Mouse (Mus musculus) forebrain, embryonic 13.5 days (tissue): ENCODE results near the gene Abhd12b. TPM values are rescaled to one million over a fixed set of nuclear protein-coding genes. Genes with fewer than 3 reads are reported as not detected.

Experiments used
- ATAC-seq: fragments of 200-750 bp; cut with Nextera tagmentation; 2 replicates; pipeline ENCODE4 v1.8.0; 2017
- H3K27ac ChIP-seq: fragments of 300-500 bp; sonication (generic); 2 replicates; pipeline ENCODE4 v1.5.1; 2015; ENCODE audit warnings: inconsistent platforms, mild to moderate bottlenecking, moderate library complexity
- H3K27me3 ChIP-seq: fragments of 300-500 bp; sonication (generic); 2 replicates; pipeline ENCODE4 v1.6.1; 2015; ENCODE audit warnings: mild to moderate bottlenecking, inconsistent platforms
- H3K36me3 ChIP-seq: fragments of 300-500 bp; sonication (generic); 2 replicates; pipeline ENCODE4 v1.6.1; 2015; ENCODE audit warnings: mild to moderate bottlenecking, inconsistent platforms; ENCODE audit not compliant: poor library complexity, severe bottlenecking
- H3K4me1 ChIP-seq: fragments of 300-500 bp; sonication (generic); 2 replicates; pipeline ENCODE4 v1.6.1; 2015; ENCODE audit warnings: inconsistent platforms
- H3K4me2 ChIP-seq: fragments of 300-500 bp; sonication (generic); 2 replicates; pipeline ENCODE4 v1.6.1; 2015; ENCODE audit warnings: inconsistent platforms, mild to moderate bottlenecking, moderate library complexity
- H3K4me3 ChIP-seq: fragments of 300-500 bp; sonication (generic); 2 replicates; pipeline ENCODE4 v1.5.1; 2015; ENCODE audit warnings: mild to moderate bottlenecking, inconsistent platforms
- H3K9ac ChIP-seq: fragments of 300-500 bp; sonication (generic); 2 replicates; pipeline ENCODE4 v1.6.1; 2015; ENCODE audit warnings: mild to moderate bottlenecking, inconsistent platforms
- H3K9me3 ChIP-seq: fragments of 300-500 bp; sonication (generic); replicated peaks from 2 replicates; pipeline ENCODE4 v1.6.1; 2016; ENCODE audit warnings: inconsistent platforms
- WGBS: fragments of 180-500 bp; shearing (Covaris S2); methylation state at CpG from one replicate; pipeline ENCODE4 v1.1.7; 2015; 5-methylcytosine and 5-hydroxymethylcytosine counted together
- polyA plus RNA-seq: library from polyadenylated mRNA; unstranded; fragments of >200 nt; fragmentation: Nextera tagmentation; extraction: Ambion mirVana; gene quantifications from 2 replicates; pipeline ENCODE4 v1.2.1, GENCODE M21; 2015

Gene Abhd12b
- not detected in 2 replicates for polyA plus RNA-seq

DNA sequence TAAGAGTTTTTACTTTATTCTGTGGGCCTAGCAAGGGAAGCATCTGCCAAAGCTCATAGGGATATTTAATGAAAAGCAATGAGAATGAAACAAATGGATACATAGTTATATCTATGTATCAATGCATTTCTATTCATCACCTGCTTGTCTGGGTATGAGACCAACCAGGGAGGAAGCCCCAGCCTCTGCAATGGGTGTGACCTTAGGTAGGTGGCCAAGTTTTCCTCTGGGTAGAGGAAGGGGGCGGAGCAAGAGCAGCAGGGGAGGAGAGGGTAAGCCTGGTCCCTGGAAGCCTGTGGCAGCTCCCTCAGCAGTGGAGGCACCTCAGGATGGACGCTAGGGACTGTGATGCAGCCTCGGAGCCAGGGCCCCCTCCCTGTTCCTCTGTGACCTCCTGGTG is at the start of gene Abhd12b:
Gene Abhd12b, plus strand, starts transcription at position 301 of the 400 bp plus-strand sequence.
- Histone ChIP-seq H3K4me2 (no peak within 1 kb of the TSS), H3K27ac (no peak within 1 kb of the TSS), H3K4me1 (peaks cover 2% of the 10 kb centered on the region; the same call in 1 of the 2 replicates), H3K9me3 (no peaks in the 10 kb centered on the region), H3K4me3 (no peak within 1 kb of the TSS), H3K9ac (no peak within 1 kb of the TSS), H3K36me3 (no peaks in the 10 kb centered on the region), H3K27me3 (no peaks in the 10 kb centered on the region)
- 39% methylated on average over 3 of the region's 3 CpGs for WGBS
- ATAC-seq = no peak

DNA sequence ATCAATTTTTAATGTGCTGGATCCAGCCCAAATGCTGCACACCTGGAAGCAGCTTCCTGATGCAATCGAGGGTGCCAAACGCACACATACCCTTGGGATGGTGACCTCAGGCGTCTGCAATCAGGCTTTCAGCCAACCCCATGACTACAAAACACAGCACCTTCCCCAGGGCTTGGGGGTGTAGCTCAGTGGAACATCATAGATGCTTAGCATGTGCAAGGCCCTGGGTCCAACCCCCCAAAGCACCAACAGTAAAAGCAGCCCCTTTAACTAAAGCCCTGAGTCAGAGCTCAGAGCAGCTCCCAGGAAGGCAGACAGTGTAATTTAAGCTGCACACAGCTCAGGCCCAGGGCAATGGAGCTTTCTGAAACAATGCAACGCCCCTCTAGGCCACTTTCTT is 49.7 kb upstream of the Abhd12b start:
- WGBS = 45% methylated on average over 4 of the region's 4 CpGs
- H3K27me3 ChIP-seq = peaks cover 19% of the 10 kb centered on the region
- no peaks in the 10 kb centered on the region for H3K9me3 ChIP-seq
- H3K4me3 ChIP-seq = no peak overlapping the region
- H3K4me2 ChIP-seq = no peak overlapping the region
- H3K9ac ChIP-seq = no peak overlapping the region
- peaks cover 53% of the 10 kb centered on the region for H3K4me1 ChIP-seq
- no peak overlapping the region for H3K27ac ChIP-seq
- H3K36me3 ChIP-seq = peaks cover 5% of the 10 kb centered on the region; the same call in 1 of the 2 replicates
- ATAC-seq = no peak

- no peak overlapping the region for H3K9ac ChIP-seq
- H3K36me3 ChIP-seq = peaks cover 5% of the 10 kb centered on the region; the same call in 1 of the 2 replicates
- 6% methylated on average over 5 of the region's 5 CpGs for WGBS
- no peak overlapping the region for H3K27ac ChIP-seq
- H3K4me3 ChIP-seq = no peak overlapping the region
- H3K4me1 ChIP-seq = peaks cover 60% of the 10 kb centered on the region
- H3K4me2 ChIP-seq = no peak overlapping the region
- H3K27me3 ChIP-seq = peaks cover 23% of the 10 kb centered on the region
- ATAC-seq = 0 out of 2 replicates have a peak, but pooled peaks have one; percentile 46
- no peaks in the 10 kb centered on the region for H3K9me3 ChIP-seq
Observed at GRCm38 (mm10) chr12:70104776-70105420, 49.0 kb upstream of the Abhd12b start.

GRCm38 (mm10) chr12:70105885-70106284 is 48.1 kb upstream of the Abhd12b start:
- Histone ChIP-seq H3K4me3 (no peak overlapping the region), H3K36me3 (peaks cover 5% of the 10 kb centered on the region; the same call in 1 of the 2 replicates), H3K27me3 (peaks cover 25% of the 10 kb centered on the region), H3K27ac (no peak overlapping the region), H3K9me3 (no peaks in the 10 kb centered on the region), H3K4me1 (peaks cover 70% of the 10 kb centered on the region), H3K4me2 (no peak overlapping the region), H3K9ac (no peak overlapping the region)
- no peak for ATAC-seq
- 51% methylated on average over 6 of the region's 6 CpGs for WGBS

GRCm38 (mm10) chr12:70106508-70106907 is 47.4 kb upstream of the Abhd12b start:
- peak overlapping the region; percentile 13; the same call in 1 of the 2 replicates for H3K4me2 ChIP-seq
- H3K9me3 ChIP-seq = no peaks in the 10 kb centered on the region
- ATAC-seq = no peak
- H3K36me3 ChIP-seq = 0 out of 2 replicates have a peak, but pooled peaks cover 5% of the 10 kb centered on the region
- H3K9ac ChIP-seq = no peak overlapping the region
- H3K4me1 ChIP-seq = peaks cover 72% of the 10 kb centered on the region
- no peak overlapping the region for H3K4me3 ChIP-seq
- H3K27me3 ChIP-seq = peaks cover 25% of the 10 kb centered on the region
- WGBS = 48% methylated on average over 9 of the region's 9 CpGs
- peak overlapping the region; percentile 44; the same call in 1 of the 2 replicates for H3K27ac ChIP-seq

DNA sequence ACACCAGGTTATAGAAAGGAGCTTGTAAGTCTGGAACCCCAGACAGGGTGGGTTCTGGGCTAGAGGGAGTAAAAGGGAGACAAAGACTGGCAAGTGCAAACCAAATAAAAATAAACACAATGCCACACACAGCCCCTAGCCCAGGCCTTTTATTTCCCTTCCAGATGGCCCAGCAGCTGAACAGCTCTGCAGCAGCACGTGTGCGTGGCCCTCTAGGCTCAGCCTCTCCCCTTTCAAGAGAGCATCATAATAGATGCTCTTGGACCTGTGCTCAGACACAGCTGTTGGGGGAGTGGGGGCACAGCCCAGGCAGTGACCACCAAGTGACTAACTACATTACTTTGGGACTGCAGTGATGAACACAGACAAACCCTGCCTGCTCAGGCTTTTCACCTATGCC is 45.8 kb upstream of the Abhd12b start:
- Histone ChIP-seq H3K4me1 (peaks cover 77% of the 10 kb centered on the region), H3K27ac (peak overlapping the region; percentile 4; the same call in 1 of the 2 replicates), H3K36me3 (no peaks in the 10 kb centered on the region), H3K4me3 (no peak overlapping the region), H3K9me3 (no peaks in the 10 kb centered on the region), H3K9ac (0 out of 2 replicates have a peak overlapping the region, but pooled peaks have one; percentile 30), H3K27me3 (peaks cover 34% of the 10 kb centered on the region), H3K4me2 (peak overlapping the region; percentile 25; the same call in 1 of the 2 replicates)
- 8% methylated on average over 2 of the region's 2 CpGs for WGBS
- ATAC-seq = peak; percentile 64

GRCm38 (mm10) chr12:70109921-70110320 is 44.0 kb upstream of the Abhd12b start:
- H3K36me3 ChIP-seq = no peaks in the 10 kb centered on the region
- no peaks in the 10 kb centered on the region for H3K9me3 ChIP-seq
- H3K27ac ChIP-seq = peak overlapping the region; percentile 25; the same call in 1 of the 2 replicates
- 52% methylated on average over 6 of the region's 6 CpGs for WGBS
- peaks cover 43% of the 10 kb centered on the region for H3K27me3 ChIP-seq
- H3K4me1 ChIP-seq = peaks cover 63% of the 10 kb centered on the region
- H3K4me2 ChIP-seq = peak overlapping the region; percentile 91
- H3K9ac ChIP-seq = peak overlapping the region; percentile 91
- no peak for ATAC-seq
- H3K4me3 ChIP-seq = peak overlapping the region; percentile 78

GRCm38 (mm10) chr12:70110375-70111116 is 43.4 kb upstream of the Abhd12b start:
- peak overlapping the region; percentile 78 for H3K4me3 ChIP-seq
- H3K4me1 ChIP-seq = peaks cover 57% of the 10 kb centered on the region
- peaks cover 48% of the 10 kb centered on the region for H3K27me3 ChIP-seq
- ATAC-seq = no peak
- peak overlapping the region; percentile 91 for H3K4me2 ChIP-seq
- peak overlapping the region; percentile 81; the same call in 1 of the 2 replicates for H3K27ac ChIP-seq
- H3K36me3 ChIP-seq = no peaks in the 10 kb centered on the region
- H3K9me3 ChIP-seq = no peaks in the 10 kb centered on the region
- WGBS = 12% methylated on average over 23 of the region's 23 CpGs
- peak overlapping the region; percentile 91 for H3K9ac ChIP-seq

DNA sequence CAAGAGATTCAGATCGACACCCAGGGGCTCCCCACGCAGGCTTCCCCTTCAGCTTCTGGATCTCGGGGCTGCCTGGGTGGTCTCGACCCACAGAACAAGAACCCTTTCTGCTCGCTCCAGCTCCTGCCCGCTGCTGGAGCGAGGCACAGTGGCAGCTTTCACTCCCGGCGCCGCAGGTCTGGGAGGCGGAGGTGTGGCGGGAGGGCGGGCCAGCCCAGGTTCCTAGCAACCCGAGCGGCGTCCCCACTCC is 42.9 kb upstream of the Abhd12b start:
- ATAC-seq = no peak; the same call in 1 of the 2 replicates
- no peaks in the 10 kb centered on the region for H3K36me3 ChIP-seq
- H3K27me3 ChIP-seq = peaks cover 50% of the 10 kb centered on the region
- peak overlapping the region; percentile 78 for H3K4me3 ChIP-seq
- H3K4me1 ChIP-seq = peaks cover 54% of the 10 kb centered on the region
- peak overlapping the region; percentile 91 for H3K4me2 ChIP-seq
- H3K9me3 ChIP-seq = no peaks in the 10 kb centered on the region
- H3K9ac ChIP-seq = peak overlapping the region; percentile 91
- H3K27ac ChIP-seq = peak overlapping the region; percentile 81
- 0% methylated on average over 15 of the region's 16 CpGs for WGBS

DNA sequence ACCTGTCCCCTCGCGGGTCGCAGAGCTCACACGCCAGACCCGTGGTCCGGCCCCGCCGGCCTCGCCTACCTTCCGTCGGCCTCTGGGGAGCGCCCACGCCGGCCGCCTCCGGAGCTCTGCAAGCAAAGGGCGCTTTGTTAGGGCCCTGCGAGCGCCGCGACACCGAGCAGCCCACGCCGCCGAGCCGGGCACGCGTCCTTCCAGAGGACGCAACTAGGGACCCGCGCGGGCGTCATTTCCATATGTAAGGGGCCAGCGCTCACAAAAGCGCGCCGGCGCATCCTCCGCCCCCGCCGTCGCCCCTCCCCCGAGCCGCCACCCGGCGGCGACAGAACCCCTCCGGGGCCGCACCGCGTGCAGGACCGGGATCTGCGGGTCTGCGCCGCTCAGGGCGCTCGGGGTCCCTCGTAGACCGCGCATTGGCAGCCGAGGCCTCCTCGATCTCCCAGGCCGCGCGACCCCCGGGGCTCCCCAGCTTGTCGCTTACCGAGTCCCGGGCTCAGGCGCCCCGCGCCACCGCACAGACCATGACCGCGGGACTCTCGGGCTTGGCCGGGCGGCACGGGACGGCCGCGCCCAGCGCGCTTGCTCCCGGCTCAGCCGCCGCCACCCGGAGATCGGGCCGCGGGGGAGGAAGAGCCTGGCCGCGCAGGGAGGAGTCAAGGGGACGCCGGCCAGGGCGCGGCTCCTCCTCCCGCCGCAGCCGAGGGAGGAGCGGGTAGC is 42.4 kb upstream of the Abhd12b start:
- under 1% methylated on average over 86 of the region's 101 CpGs for WGBS
- ATAC-seq = peak; percentile 82
- H3K9ac ChIP-seq = peak overlapping the region; percentile 91
- peaks cover 47% of the 10 kb centered on the region for H3K27me3 ChIP-seq
- H3K9me3 ChIP-seq = no peaks in the 10 kb centered on the region
- H3K36me3 ChIP-seq = no peaks in the 10 kb centered on the region
- peak overlapping the region; percentile 81 for H3K27ac ChIP-seq
- H3K4me2 ChIP-seq = peak overlapping the region; percentile 91
- peak overlapping the region; percentile 78 for H3K4me3 ChIP-seq
- peaks cover 49% of the 10 kb centered on the region for H3K4me1 ChIP-seq

GRCm38 (mm10) chr12:70112090-70112383 is 41.9 kb upstream of the Abhd12b start:
- Histone ChIP-seq H3K4me2 (peak overlapping the region; percentile 91), H3K4me1 (peaks cover 44% of the 10 kb centered on the region), H3K27ac (peak overlapping the region; percentile 81), H3K4me3 (peak overlapping the region; percentile 78), H3K36me3 (no peaks in the 10 kb centered on the region), H3K9me3 (no peaks in the 10 kb centered on the region), H3K9ac (peak overlapping the region; percentile 91), H3K27me3 (peaks cover 44% of the 10 kb centered on the region)
- no peak for ATAC-seq
- WGBS = 4% methylated on average over 16 of the region's 16 CpGs

GRCm38 (mm10) chr12:70113351-70113750 is 40.6 kb upstream of the Abhd12b start, which contains the start of gene Nin:
Nin (minus strand) TSS chr12:70113717.
- no peak within 1 kb of the TSS for H3K9ac ChIP-seq
- H3K27ac ChIP-seq = no peak within 1 kb of the TSS
- H3K4me2 ChIP-seq = peak within 1 kb of the TSS; percentile 91
- H3K4me3 ChIP-seq = peak within 1 kb of the TSS; percentile 78
- H3K4me1 ChIP-seq = peaks cover 31% of the 10 kb centered on the region
- H3K9me3 ChIP-seq = no peaks in the 10 kb centered on the region
- no peaks in the 10 kb centered on the region for H3K36me3 ChIP-seq
- H3K27me3 ChIP-seq = peaks cover 39% of the 10 kb centered on the region
- WGBS = 53% methylated on average over 11 of the region's 11 CpGs
- ATAC-seq = no peak
